Mouse (Mus musculus): ENCODE results near the gene B3gat1.

The B3gat1 gene

DNA sequence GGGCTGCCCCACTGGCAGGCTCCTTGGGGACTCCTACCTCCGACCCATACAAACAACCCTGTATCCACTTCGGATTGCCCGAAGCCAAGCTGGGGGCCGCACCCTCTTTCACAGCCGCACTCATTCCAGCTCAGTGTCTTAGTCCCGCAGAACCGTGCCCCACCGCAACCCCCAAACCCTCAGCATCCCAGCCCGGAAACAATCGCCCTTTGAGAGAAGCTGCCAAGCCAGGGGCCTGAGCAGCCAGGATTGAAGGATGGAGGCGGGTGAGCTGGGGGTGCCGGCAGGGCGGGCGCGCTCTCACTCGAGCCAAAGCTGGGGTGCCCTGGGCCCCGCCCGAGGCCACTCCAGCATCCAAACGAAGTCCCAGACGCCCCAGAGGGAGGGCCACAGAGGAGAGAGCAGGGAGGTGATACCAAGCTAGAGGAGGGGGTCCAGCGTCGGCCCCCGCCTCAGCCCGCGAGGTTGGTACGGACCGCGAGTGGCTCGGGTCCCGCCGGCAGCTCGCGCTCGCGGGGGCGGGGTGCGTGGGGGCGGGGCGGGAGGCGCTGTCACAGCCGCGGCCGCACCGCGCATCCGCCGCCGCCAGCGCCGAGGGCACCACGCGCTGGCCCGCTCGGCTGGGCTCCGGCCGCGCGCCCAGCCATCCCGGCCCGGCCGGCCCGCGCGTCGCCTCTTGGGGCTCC, at the start of gene B3gat1:
Gene B3gat1, plus strand, starts transcription at position 523 of the 686 bp plus-strand sequence.
- peak; percentile 57 for DNase-seq (ENCODE audit: extremely low spot score)

- no peak for DNase-seq (ENCODE audit: extremely low spot score)
These were observed 44.4 kb upstream of the B3gat1 start for GRCm38 (mm10) chr9:26689171-26689570.

GRCm38 (mm10) chr9:26689956-26690698, 43.4 kb upstream of the B3gat1 start:
- DNase-seq (ENCODE audit: extremely low spot score), result no peak

DNA sequence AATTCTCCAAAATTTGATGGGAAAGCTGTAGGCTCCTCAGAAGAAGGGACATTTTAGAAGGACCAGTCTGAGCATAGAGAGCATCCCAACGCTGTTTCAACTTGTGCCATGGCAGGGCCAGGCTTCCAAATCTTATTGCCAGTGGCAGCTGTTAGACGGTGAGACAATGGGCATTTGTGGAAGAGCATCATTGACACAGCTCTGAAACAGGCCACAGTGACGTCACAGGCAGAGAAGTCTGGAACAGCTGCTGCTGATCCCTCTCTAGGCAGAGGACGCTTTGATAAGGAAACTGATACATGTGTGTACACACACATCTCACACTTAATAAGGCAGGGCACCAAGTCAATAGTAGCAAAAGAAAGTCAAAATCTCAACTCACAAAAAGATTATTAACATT, 40.9 kb upstream of the B3gat1 start:
- no peak for DNase-seq (ENCODE audit: extremely low spot score)

- no peak for DNase-seq (ENCODE audit: extremely low spot score)
These were observed 38.9 kb upstream of the B3gat1 start for GRCm38 (mm10) chr9:26694656-26695055.

DNA sequence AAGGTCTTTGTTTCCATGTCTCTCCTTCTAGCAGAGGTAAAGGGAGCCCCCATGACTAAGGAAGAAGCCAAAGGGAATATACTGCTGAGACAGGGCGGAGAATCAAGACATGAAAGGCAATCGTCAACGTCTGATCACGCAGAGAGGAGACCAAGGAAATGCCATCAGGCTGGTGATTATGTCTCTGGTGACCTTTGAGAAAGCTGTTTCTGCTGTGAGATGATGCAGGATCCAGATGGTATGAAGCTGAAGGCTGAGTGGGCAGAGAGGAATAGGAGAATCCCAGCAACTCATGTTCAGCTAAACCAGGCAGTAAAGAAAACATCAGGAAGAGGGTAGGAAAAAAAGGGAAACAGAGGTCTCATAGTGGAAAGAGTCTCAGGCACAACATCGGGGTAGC, 38.4 kb upstream of the B3gat1 start:
- no peak for DNase-seq (ENCODE audit: extremely low spot score)

DNA sequence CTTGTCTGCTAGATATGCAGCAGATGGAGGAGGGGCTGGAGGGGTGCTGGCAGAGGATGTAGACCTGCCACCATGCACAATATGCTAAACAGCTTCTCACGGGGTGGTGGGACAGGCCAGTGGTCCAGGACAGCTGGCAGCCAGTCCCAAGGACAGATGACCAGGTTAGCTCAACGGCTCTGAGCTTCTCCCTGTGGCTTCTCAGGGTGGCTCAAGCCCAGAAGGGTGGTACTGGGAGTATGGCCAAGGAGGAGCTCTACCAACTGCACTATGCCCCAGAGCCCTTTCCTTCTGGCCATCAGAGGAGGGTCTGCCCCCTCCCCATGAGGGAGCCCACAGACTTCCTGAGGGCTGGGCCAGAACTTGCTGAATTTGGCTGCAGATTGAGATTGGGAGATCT, 35.2 kb upstream of the B3gat1 start:
- DNase-seq (ENCODE audit: extremely low spot score), result no peak

DNA sequence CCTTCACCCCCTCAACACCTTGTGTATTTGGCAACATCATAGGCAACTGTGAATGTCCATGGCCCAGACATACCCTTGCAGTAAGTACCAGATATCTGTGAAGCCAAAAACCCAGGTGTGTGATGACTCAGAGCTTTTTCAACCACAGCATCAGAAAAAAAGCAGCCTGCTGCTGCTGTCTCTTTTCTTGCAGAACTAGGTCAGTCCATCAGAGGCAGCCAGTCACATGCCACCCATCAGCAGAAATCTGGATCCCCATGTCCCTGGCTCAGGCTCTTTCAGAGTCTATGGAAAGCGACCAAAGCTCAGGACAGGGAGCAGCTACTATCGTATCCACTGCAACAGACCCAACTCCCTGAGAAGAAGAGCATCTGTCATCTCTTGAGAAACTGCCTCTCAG, 33.2 kb upstream of the B3gat1 start:
- DNase-seq (ENCODE audit: extremely low spot score), result no peak

- no peak for DNase-seq (ENCODE audit: extremely low spot score)
These were observed 15.1 kb upstream of the B3gat1 start for GRCm38 (mm10) chr9:26718388-26718787.

- no peak for DNase-seq (ENCODE audit: extremely low spot score)
These were observed 11.8 kb upstream of the B3gat1 start for GRCm38 (mm10) chr9:26721771-26722170.

DNA sequence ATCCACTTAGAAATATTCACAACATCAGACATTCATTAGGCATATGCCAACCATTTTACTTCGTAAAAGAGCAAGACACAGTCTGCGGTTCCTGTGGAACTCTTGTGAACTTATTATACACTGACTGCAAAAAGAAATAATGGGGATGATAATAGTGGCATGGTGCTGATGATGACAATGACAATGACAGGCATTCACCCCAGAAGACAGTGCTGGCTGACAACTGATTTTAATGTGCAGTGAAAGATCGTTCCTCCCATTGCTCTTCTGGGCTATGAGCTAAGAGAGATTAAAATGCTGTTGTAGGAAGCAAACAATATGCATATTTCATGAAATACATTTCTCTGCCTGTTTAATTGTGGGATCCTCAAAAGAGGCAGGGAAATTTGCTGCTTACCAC, 7.8 kb upstream of the B3gat1 start:
- DNase-seq (ENCODE audit: extremely low spot score), result no peak

GRCm38 (mm10) chr9:26727445-26727844, 6.1 kb upstream of the B3gat1 start:
- DNase-seq (ENCODE audit: extremely low spot score), result peak; percentile 43

DNA sequence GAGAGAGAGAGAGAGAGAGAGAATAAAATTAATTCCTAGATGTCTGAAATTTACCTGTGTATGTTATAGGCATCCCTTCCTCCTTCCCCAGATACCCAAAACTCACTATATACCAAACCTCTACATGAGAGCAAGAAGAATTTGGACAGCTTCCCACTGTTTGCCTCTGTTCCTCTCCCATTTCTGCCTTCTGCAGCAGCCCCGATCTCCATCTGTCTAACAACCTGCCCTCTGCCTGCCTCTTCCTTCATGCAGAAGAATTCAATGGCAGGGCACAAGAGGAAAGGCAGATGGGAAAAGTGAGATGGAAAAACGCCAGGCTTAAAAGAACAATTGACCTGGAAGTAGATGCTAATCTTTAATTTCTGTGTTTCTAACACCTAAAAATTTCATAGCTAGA, 5.0 kb upstream of the B3gat1 start:
- no peak for DNase-seq (ENCODE audit: extremely low spot score)

GRCm38 (mm10) chr9:26733986-26734385, 458 bp downstream of the B3gat1 start:
- DNase-seq (ENCODE audit: extremely low spot score), result peak; percentile 35

DNA sequence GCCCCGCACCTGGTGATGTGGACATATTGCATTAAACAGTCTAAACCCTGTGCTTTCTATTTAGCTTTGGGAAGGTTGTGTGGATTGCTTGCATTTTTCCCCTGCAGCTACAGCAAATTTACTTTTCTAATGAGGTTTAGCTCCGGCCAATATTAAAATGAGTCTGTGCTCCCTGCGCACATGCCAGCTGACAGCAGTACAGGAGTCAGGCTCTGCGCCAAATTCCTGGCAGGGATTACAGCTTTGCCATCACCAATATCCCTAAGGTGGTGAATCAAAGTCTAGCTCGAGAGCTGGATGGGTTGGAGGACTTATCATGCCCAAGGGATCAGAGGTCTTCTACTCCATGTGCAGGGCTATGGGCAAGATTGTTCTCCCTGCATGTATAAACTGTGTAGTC, 3.6 kb downstream of the B3gat1 start:
- DNase-seq (ENCODE audit: extremely low spot score), result no peak

DNA sequence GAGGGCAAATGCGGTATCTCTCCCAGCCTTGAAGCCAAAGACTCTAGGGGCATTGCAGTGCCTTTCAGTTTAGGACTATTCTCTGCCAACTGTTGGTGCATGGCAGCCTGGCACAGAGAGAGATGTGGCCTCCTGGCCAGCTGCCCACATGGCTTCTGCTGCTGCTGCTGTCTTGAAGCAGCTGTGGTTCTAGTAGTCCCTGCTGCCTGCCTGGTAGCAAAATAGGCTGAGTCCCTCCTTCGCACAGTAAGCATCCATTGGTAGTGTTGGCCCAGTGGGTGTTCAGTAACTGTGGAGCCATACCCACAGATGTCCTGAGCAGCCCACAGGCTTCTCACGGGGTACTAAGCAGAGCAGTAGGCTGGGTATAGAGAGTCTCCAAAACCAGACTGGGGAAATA, 9.3 kb downstream of the B3gat1 start:
- DNase-seq (ENCODE audit: extremely low spot score), result no peak

- DNase-seq (ENCODE audit: extremely low spot score), result no peak
These were observed 13.6 kb downstream of the B3gat1 start for GRCm38 (mm10) chr9:26747121-26747520.

DNA sequence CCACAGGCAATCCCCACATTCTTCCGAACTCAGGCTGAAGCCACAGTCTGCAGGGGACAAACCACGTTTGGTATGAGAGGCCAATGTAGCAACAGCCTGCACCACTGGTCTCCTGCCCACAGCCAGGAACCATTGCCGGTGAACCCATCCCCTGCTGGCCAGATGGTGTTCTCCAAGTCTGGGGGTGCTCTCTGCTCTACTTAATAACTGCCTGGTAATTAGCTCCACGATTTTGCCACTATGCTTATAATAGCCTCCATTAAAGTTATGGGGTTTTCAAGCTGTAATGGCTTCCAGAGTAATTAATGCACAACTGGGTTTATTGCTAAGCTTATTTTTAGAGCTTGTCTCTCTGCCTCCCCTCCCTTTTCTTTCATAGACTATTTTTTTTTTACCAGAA, 15.4 kb downstream of the B3gat1 start:
- DNase-seq (ENCODE audit: extremely low spot score), result no peak

- peak; percentile 45 for DNase-seq (ENCODE audit: extremely low spot score)
These were observed 26.6 kb downstream of the B3gat1 start for GRCm38 (mm10) chr9:26760081-26760480.

DNA sequence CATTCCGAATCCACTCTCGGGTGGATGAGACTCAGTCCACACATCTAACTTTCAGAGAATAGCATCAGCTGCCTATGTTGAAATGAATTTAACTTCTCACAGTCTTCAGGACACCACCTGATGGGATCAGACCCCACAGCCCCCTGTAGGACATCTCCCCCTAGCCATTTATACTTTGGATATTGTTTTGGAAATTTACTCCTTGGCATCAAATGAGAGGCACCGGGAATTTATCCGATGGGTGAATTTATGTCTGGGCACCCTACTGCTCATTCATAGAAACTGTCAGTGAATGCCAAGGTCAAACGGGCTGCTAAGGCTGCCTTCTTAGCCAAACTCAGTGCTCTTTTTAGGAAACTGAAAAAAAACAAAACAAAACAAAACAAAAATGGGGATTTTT, 27.0 kb downstream of the B3gat1 start:
- no peak for DNase-seq (ENCODE audit: extremely low spot score)

DNA sequence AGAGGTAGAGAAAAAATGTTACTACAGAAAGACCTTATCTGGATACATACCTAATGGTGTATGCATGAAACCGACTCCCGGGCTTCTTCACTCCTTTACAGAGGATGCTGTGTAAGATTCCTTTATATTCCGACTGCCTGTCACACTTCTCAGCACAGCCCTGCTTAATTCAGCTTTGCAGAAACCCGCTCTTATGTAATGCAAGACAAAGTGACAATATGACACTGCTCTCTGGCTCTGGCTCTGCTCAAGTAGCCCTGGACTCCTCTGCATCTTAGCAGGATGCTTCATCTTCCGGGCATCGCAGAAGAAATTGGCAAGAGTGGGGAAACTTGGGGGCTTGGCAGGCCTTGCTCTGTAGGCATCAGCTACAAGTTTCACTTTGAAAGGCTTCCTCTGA, 28.9 kb downstream of the B3gat1 start:
- no peak for DNase-seq (ENCODE audit: extremely low spot score)

DNA sequence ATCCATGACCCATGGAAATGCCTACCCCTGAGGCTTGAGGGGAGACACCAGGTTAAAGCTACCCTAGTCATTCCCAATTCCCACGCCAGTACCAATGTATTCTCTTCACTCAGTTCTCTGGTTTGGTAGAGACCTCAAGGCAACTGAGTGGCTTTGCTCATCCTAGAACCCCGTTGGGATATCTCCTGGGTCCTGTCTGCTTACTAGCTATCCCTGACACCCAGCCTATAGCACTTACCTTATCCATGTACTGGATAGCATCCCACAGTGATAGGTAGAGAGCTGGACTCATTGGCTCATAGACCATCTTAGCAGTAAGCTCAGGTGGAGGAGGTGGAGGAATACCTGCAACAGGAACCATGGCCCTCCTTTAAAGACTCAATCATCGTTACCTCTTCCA, 34.7 kb downstream of the B3gat1 start:
- DNase-seq (ENCODE audit: extremely low spot score), result no peak

DNA sequence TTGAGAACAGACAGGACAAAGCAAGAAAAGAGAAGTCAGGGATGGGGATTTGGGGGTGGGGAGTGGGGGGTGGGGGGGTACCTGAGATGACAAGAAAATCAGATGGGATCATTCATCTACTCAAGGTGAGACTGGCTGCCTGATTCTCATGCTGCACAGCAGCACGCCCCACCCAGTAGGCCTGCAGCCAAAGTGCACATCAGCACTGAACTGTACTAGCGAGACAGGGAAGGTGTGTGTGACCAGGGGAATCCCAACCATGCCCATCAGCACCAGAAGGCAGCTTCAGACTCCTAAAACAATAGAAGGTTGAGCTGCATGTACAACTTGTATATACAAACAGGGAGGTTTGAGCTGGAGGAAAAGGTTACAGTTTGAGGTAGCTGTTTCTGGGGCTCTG, 42.2 kb downstream of the B3gat1 start:
- no peak for DNase-seq (ENCODE audit: extremely low spot score)
